Mouse (Mus musculus) G1E (cell line): ENCODE data around the gene Capza1.

Experiments
- CTCF ChIP-seq: IDR thresholded peaks from 2 replicates; pipeline ENCODE4 v1.5.1; 2012; ENCODE audit warnings: low read depth, low read length, inconsistent platforms, mixed read lengths
- GATA1 ChIP-seq: IDR thresholded peaks from 2 replicates; pipeline ENCODE4 v1.6.1; 2012; ENCODE audit warnings: borderline replicate concordance, low read length, inconsistent platforms, mixed read lengths
- GATA2 ChIP-seq: IDR thresholded peaks from 2 replicates; pipeline ENCODE4 v1.6.1; 2012; ENCODE audit warnings: low read depth, low read length, inconsistent platforms, borderline replicate concordance
- TAL1 ChIP-seq: conservative IDR thresholded peaks from 2 replicates; pipeline ENCODE4 v1.6.1; 2012; ENCODE audit warnings: low read depth, low read length, inconsistent platforms, mixed read lengths

GRCm38 (mm10) chr3:104909195-104909594 is 44.9 kb upstream of the Capza1 start:
- TF ChIP-seq CTCF, result no peak
- no peak for TF ChIP-seq TAL1
- TF ChIP-seq GATA2, result no peak
- no peak for TF ChIP-seq GATA1
